Mouse (Mus musculus): ENCODE data around the gene Atp11c. TPM values are rescaled to one million over a fixed set of nuclear protein-coding genes. Genes with fewer than 3 reads are reported as not detected.

Gene Atp11c
- polyA plus RNA-seq, 1 experiment from 2014 or later = 4.5 TPM

- H3K9me3 ChIP-seq (ENCODE audit: low read length) = no peaks in the 10 kb centered on the region
- H3K4me3 ChIP-seq (ENCODE audit: low read depth, low read length) = no peak overlapping the region
- no peak for ATAC-seq
- no peaks in the 10 kb centered on the region for H3K27me3 ChIP-seq (replicated peaks; ENCODE audit: insufficient read depth, low read length)
- TF ChIP-seq CTCF (IDR thresholded peaks at IDR 0.05) = no peak
- no peak for TF ChIP-seq EP300 (IDR thresholded peaks at IDR 0.05)
- H3K27ac ChIP-seq (ENCODE audit: low read length) = no peak overlapping the region
- no peak overlapping the region for H3K4me2 ChIP-seq (replicated peaks; ENCODE audit: low read depth, low read length)
- DNase-seq (ENCODE audit: low spot score) = no peak
- no peaks in the 10 kb centered on the region for H3K36me3 ChIP-seq (ENCODE audit: insufficient read depth, low read length)
- no peak overlapping the region for H3K9ac ChIP-seq (replicated peaks; ENCODE audit: low read depth)
- WGBS = 89% methylated on average over 1 of the region's 1 CpGs
- H3K4me1 ChIP-seq (ENCODE audit: insufficient read depth, low read depth, low read length) = no peaks in the 10 kb centered on the region
Measured at GRCm38 (mm10) chrX:60348741-60349140, 243.8 kb downstream of the Atp11c start.

- H3K4me3 ChIP-seq (ENCODE audit: low read depth, low read length) = no peak overlapping the region
- peak; percentile 26; the same call in 1 of the 2 replicates for TF ChIP-seq EP300 (IDR thresholded peaks at IDR 0.05)
- TF ChIP-seq CTCF (IDR thresholded peaks at IDR 0.05) = no peak
- H3K4me2 ChIP-seq (replicated peaks; ENCODE audit: low read depth, low read length) = no peak overlapping the region
- no peaks in the 10 kb centered on the region for H3K36me3 ChIP-seq (ENCODE audit: insufficient read depth, low read length)
- H3K27ac ChIP-seq (ENCODE audit: low read length) = no peak overlapping the region
- H3K9ac ChIP-seq (replicated peaks; ENCODE audit: low read depth) = no peak overlapping the region
- H3K9me3 ChIP-seq (ENCODE audit: low read length) = no peaks in the 10 kb centered on the region
- no peaks in the 10 kb centered on the region for H3K27me3 ChIP-seq (replicated peaks; ENCODE audit: insufficient read depth, low read length)
- peak; percentile 65 for ATAC-seq
- H3K4me1 ChIP-seq (ENCODE audit: insufficient read depth, low read depth, low read length) = no peaks in the 10 kb centered on the region
- peak; percentile 36 for DNase-seq (ENCODE audit: low spot score)
Measured at GRCm38 (mm10) chrX:60345447-60345846, 247.1 kb downstream of the Atp11c start.

- 57% methylated on average over 4 of the region's 4 CpGs for WGBS
Measured at GRCm38 (mm10) chrX:60344991-60345390, 247.5 kb downstream of the Atp11c start.

GRCm38 (mm10) chrX:60329735-60330134 lies 262.8 kb downstream of the Atp11c start:
- no peak for DNase-seq (ENCODE audit: low spot score)

More at GRCm38 (mm10) chrX:60344991-60345390, 247.5 kb downstream of the Atp11c start:
- no peaks in the 10 kb centered on the region for H3K27me3 ChIP-seq (replicated peaks; ENCODE audit: insufficient read depth, low read length)
- H3K27ac ChIP-seq (ENCODE audit: low read length) = no peak overlapping the region
- no peaks in the 10 kb centered on the region for H3K4me1 ChIP-seq (ENCODE audit: insufficient read depth, low read depth, low read length)
- H3K36me3 ChIP-seq (ENCODE audit: insufficient read depth, low read length) = no peaks in the 10 kb centered on the region
- DNase-seq (ENCODE audit: low spot score) = no peak
- H3K9ac ChIP-seq (replicated peaks; ENCODE audit: low read depth) = no peak overlapping the region
- no peak for ATAC-seq
- no peak overlapping the region for H3K4me2 ChIP-seq (replicated peaks; ENCODE audit: low read depth, low read length)
- TF ChIP-seq CTCF (IDR thresholded peaks at IDR 0.05) (no peak), EP300 (IDR thresholded peaks at IDR 0.05) (no peak)
- no peaks in the 10 kb centered on the region for H3K9me3 ChIP-seq (ENCODE audit: low read length)
- no peak overlapping the region for H3K4me3 ChIP-seq (ENCODE audit: low read depth, low read length)

GRCm38 (mm10) chrX:60321321-60321720 lies 271.2 kb downstream of the Atp11c start:
- no peaks in the 10 kb centered on the region for H3K27me3 ChIP-seq (replicated peaks; ENCODE audit: insufficient read depth, low read length)
- no peaks in the 10 kb centered on the region for H3K9me3 ChIP-seq (ENCODE audit: low read length)
- no peak for ATAC-seq
- no peak overlapping the region for H3K27ac ChIP-seq (ENCODE audit: low read length)
- H3K36me3 ChIP-seq (ENCODE audit: insufficient read depth, low read length) = no peaks in the 10 kb centered on the region
- 65% methylated on average over 4 of the region's 4 CpGs for WGBS
- H3K9ac ChIP-seq (replicated peaks; ENCODE audit: low read depth) = no peak overlapping the region
- TF ChIP-seq EP300 (IDR thresholded peaks at IDR 0.05) = no peak
- TF ChIP-seq CTCF (IDR thresholded peaks at IDR 0.05) = no peak
- no peak overlapping the region for H3K4me2 ChIP-seq (replicated peaks; ENCODE audit: low read depth, low read length)
- DNase-seq (ENCODE audit: low spot score) = no peak
- H3K4me1 ChIP-seq (ENCODE audit: insufficient read depth, low read depth, low read length) = no peaks in the 10 kb centered on the region
- H3K4me3 ChIP-seq (ENCODE audit: low read depth, low read length) = no peak overlapping the region

More at GRCm38 (mm10) chrX:60329735-60330134, 262.8 kb downstream of the Atp11c start:
- H3K4me3 ChIP-seq (ENCODE audit: low read depth, low read length) = no peak overlapping the region
- H3K9ac ChIP-seq (replicated peaks; ENCODE audit: low read depth) = no peak overlapping the region
- TF ChIP-seq EP300 (IDR thresholded peaks at IDR 0.05) = no peak
- TF ChIP-seq CTCF (IDR thresholded peaks at IDR 0.05) = no peak
- no peak overlapping the region for H3K27ac ChIP-seq (ENCODE audit: low read length)
- H3K9me3 ChIP-seq (ENCODE audit: low read length) = no peaks in the 10 kb centered on the region
- no peaks in the 10 kb centered on the region for H3K4me1 ChIP-seq (ENCODE audit: insufficient read depth, low read depth, low read length)
- no peaks in the 10 kb centered on the region for H3K36me3 ChIP-seq (ENCODE audit: insufficient read depth, low read length)
- ATAC-seq = no peak
- 89% methylated on average over 3 of the region's 3 CpGs for WGBS
- no peak overlapping the region for H3K4me2 ChIP-seq (replicated peaks; ENCODE audit: low read depth, low read length)
- no peaks in the 10 kb centered on the region for H3K27me3 ChIP-seq (replicated peaks; ENCODE audit: insufficient read depth, low read length)

- Histone ChIP-seq H3K4me3 (ENCODE audit: low read depth, low read length) (no peak overlapping the region), H3K4me2 (replicated peaks; ENCODE audit: low read depth, low read length) (no peak overlapping the region), H3K4me1 (ENCODE audit: insufficient read depth, low read depth, low read length) (no peaks in the 10 kb centered on the region), H3K36me3 (ENCODE audit: insufficient read depth, low read length) (no peaks in the 10 kb centered on the region), H3K9me3 (ENCODE audit: low read length) (no peaks in the 10 kb centered on the region), H3K27ac (ENCODE audit: low read length) (no peak overlapping the region), H3K9ac (replicated peaks; ENCODE audit: low read depth) (no peak overlapping the region), H3K27me3 (replicated peaks; ENCODE audit: insufficient read depth, low read length) (no peaks in the 10 kb centered on the region)
- 90% methylated on average over 3 of the region's 3 CpGs for WGBS
- no peak for ATAC-seq
- no peak for TF ChIP-seq CTCF (IDR thresholded peaks at IDR 0.05)
- TF ChIP-seq EP300 (IDR thresholded peaks at IDR 0.05) = no peak
- DNase-seq (ENCODE audit: low spot score) = no peak
Measured at GRCm38 (mm10) chrX:60317661-60318060, 274.8 kb downstream of the Atp11c start.

GRCm38 (mm10) chrX:60292335-60292734 lies 300.2 kb downstream of the Atp11c start:
- Histone ChIP-seq H3K27ac (ENCODE audit: low read length) (no peak overlapping the region), H3K4me1 (ENCODE audit: insufficient read depth, low read depth, low read length) (no peaks in the 10 kb centered on the region), H3K9ac (replicated peaks; ENCODE audit: low read depth) (no peak overlapping the region), H3K4me2 (replicated peaks; ENCODE audit: low read depth, low read length) (no peak overlapping the region), H3K4me3 (ENCODE audit: low read depth, low read length) (no peak overlapping the region), H3K27me3 (replicated peaks; ENCODE audit: insufficient read depth, low read length) (no peaks in the 10 kb centered on the region), H3K36me3 (ENCODE audit: insufficient read depth, low read length) (no peaks in the 10 kb centered on the region), H3K9me3 (ENCODE audit: low read length) (no peaks in the 10 kb centered on the region)
- WGBS = 72% methylated on average over 2 of the region's 2 CpGs
- no peak for TF ChIP-seq EP300 (IDR thresholded peaks at IDR 0.05)
- TF ChIP-seq CTCF (IDR thresholded peaks at IDR 0.05) = no peak
- DNase-seq (ENCODE audit: low spot score) (no peak), ATAC-seq (no peak)

Data from lung, postnatal 0 days (tissue).